Mouse (Mus musculus): Measurements from ENCODE around the gene Tmem119.

DNA sequence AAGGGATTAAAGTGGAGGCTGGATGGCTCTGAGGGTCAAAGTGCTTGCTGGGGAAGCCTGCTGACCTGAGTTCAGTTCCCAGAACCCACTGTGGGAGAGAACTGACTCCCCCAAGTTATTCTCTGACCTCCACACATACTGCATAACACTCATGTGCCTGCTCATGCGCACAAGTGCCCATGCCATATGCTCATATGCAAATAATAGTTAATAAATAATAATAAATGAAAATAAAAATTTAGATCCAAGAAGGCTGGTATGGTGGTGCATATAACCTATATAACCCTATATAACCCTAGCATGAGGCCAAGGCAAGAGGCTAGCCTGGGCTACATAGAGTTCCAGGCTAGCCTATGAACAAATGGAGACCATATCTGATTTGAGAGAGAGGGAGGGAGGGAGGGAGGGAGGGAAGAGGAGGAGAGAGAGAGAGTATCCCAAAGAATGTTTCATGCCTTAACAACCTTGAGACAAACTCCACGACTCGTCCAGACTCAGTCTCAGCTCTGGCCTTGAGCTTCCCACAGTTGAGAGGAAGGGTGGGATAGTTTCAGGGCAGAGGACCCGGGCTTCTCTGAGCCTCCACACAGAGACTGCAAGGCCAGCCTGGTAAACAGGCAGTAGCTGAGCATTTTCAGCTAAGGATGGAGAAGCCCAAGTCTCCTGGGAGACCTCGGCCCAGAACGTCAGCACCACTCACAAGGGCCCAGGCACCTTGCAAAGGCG, 29.4 kb upstream of the Tmem119 start:
- no peak for TF ChIP-seq POLR2A (IDR thresholded peaks at IDR 0.05; ENCODE audit: insufficient read length, low read depth)
- no peak for TF ChIP-seq E2F4 (IDR thresholded peaks at IDR 0.05; ENCODE audit: insufficient read depth)
- no peak for TF ChIP-seq MYOG (IDR thresholded peaks at IDR 0.05; ENCODE audit: control insufficient read depth in 1 of 3, insufficient read depth in 1 of 3, insufficient read length in 2 of 3, low read depth in 2 of 3)
- TF ChIP-seq POLR2AphosphoS2 (IDR thresholded peaks at IDR 0.05; ENCODE audit: insufficient read length, low read depth) = no peak
